Mouse (Mus musculus) hindbrain, embryonic 16.5 days (tissue): ENCODE data around the gene Tirap. TPM values are rescaled to one million over a fixed set of nuclear protein-coding genes. Genes with fewer than 3 reads are reported as not detected.

Experiments
- ATAC-seq: fragments of 200-750 bp; cut with Nextera tagmentation; 2 replicates; pipeline ENCODE4 v1.8.0; 2017; ENCODE audit warnings: moderate TSS enrichment, moderate library complexity
- H3K27ac ChIP-seq: fragments of 300-500 bp; sonication (generic); 2 replicates; pipeline ENCODE4 v1.5.1; 2014; ENCODE audit warnings: low read depth, mild to moderate bottlenecking, control low read depth, low read length, moderate library complexity
- H3K27me3 ChIP-seq: fragments of 300-500 bp; sonication (generic); replicated peaks from 2 replicates; pipeline ENCODE4 v1.6.1; 2014; ENCODE audit warnings: low read length; ENCODE audit not compliant: control insufficient read depth, insufficient read depth
- H3K36me3 ChIP-seq: fragments of 300-500 bp; sonication (generic); 2 replicates; pipeline ENCODE4 v1.6.1; 2014; ENCODE audit warnings: mild to moderate bottlenecking, low read length, moderate library complexity, mixed read lengths; ENCODE audit not compliant: control insufficient read depth, insufficient read depth
- H3K4me1 ChIP-seq: fragments of 300-500 bp; sonication (generic); 2 replicates; pipeline ENCODE4 v1.6.1; 2014; ENCODE audit warnings: low read depth, low read length; ENCODE audit not compliant: control insufficient read depth, insufficient read depth
- H3K4me2 ChIP-seq: fragments of 300-500 bp; sonication (generic); 2 replicates; pipeline ENCODE4 v1.6.1; 2014; ENCODE audit warnings: mild to moderate bottlenecking, low read length, control low read depth, moderate library complexity
- H3K4me3 ChIP-seq: fragments of 300-500 bp; sonication (generic); 2 replicates; pipeline ENCODE4 v1.5.1; 2014; ENCODE audit warnings: mild to moderate bottlenecking, low read length, control low read depth, moderate library complexity
- H3K9ac ChIP-seq: fragments of 300-500 bp; sonication (generic); 2 replicates; pipeline ENCODE4 v1.6.1; 2014; ENCODE audit warnings: low read depth, mild to moderate bottlenecking, control low read depth, low read length, moderate library complexity
- H3K9me3 ChIP-seq: fragments of 300-500 bp; sonication (generic); 2 replicates; pipeline ENCODE4 v1.6.1; 2014; ENCODE audit warnings: mild to moderate bottlenecking, low read length, moderate library complexity; ENCODE audit not compliant: control insufficient read depth
- WGBS: fragments of 180-500 bp; shearing (Covaris S2); extraction: QIAGEN DNeasy Blood & Tissue Kit; methylation state at CpG from one replicate; pipeline ENCODE4 v1.1.7; 2014; 5-methylcytosine and 5-hydroxymethylcytosine counted together
- polyA plus RNA-seq: library from polyadenylated mRNA; unstranded; fragments of >200 nt; fragmentation: Nextera tagmentation; extraction: Ambion mirVana; gene quantifications from 2 replicates; pipeline ENCODE4 v1.2.1, GENCODE M21; 2015

Tirap gene
- 4.5 and 5.8 TPM in 2 replicates for polyA plus RNA-seq

GRCm38 (mm10) chr9:35199772-35200471 is at the start of gene Tirap, which contains the start of gene Srpr:
Gene Tirap, minus strand, starts transcription at chr9:35200291.
Gene Srpr, plus strand, starts transcription at chr9:35200175.
- Histone ChIP-seq H3K27ac (no peak within 1 kb of the TSS), H3K4me1 (peaks cover 9% of the 10 kb centered on the region), H3K27me3 (no peaks in the 10 kb centered on the region), H3K36me3 (no peaks in the 10 kb centered on the region), H3K9ac (peak within 1 kb of the TSS; percentile 76), H3K4me3 (peak within 1 kb of the TSS; percentile 64), H3K9me3 (no peaks in the 10 kb centered on the region), H3K4me2 (peak within 1 kb of the TSS; percentile 83)
- peak; percentile 88 for ATAC-seq
- WGBS = 0% methylated on average over 38 of the region's 44 CpGs

DNA sequence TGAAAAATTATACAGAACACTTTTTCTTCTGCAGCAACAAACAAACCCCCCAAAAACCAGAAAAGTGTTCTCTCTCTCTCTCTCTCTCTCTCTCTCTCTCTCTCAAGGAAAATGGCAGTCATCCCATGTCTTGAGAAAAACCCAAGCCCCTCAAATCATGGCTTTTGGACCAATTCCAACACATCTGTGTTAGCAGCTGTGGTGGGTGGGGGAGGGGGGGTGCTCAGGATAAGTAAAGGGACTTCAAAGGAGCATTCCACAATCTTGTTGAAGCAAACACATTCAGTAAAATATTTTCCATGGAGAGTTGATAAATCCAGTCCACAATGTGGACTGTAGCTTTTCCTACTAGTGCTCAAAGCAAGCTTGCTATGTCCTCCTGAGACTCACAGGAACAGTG is 49.4 kb upstream of the Tirap start:
- no peaks in the 10 kb centered on the region for H3K27me3 ChIP-seq
- ATAC-seq = no peak
- no peak overlapping the region for H3K27ac ChIP-seq
- no peaks in the 10 kb centered on the region for H3K9me3 ChIP-seq
- H3K4me2 ChIP-seq = no peak overlapping the region
- no peaks in the 10 kb centered on the region for H3K4me1 ChIP-seq
- no peak overlapping the region for H3K9ac ChIP-seq
- H3K36me3 ChIP-seq = 0 out of 2 replicates have a peak, but pooled peaks cover 2% of the 10 kb centered on the region
- no peak overlapping the region for H3K4me3 ChIP-seq

GRCm38 (mm10) chr9:35247405-35247804 is 47.3 kb upstream of the Tirap start:
- Histone ChIP-seq H3K4me3 (no peak overlapping the region), H3K27ac (no peak overlapping the region), H3K9ac (no peak overlapping the region), H3K9me3 (no peaks in the 10 kb centered on the region), H3K36me3 (0 out of 2 replicates have a peak, but pooled peaks cover 2% of the 10 kb centered on the region), H3K4me2 (no peak overlapping the region), H3K4me1 (no peaks in the 10 kb centered on the region), H3K27me3 (no peaks in the 10 kb centered on the region)
- WGBS = 91% methylated on average over 2 of the region's 2 CpGs
- no peak for ATAC-seq

DNA sequence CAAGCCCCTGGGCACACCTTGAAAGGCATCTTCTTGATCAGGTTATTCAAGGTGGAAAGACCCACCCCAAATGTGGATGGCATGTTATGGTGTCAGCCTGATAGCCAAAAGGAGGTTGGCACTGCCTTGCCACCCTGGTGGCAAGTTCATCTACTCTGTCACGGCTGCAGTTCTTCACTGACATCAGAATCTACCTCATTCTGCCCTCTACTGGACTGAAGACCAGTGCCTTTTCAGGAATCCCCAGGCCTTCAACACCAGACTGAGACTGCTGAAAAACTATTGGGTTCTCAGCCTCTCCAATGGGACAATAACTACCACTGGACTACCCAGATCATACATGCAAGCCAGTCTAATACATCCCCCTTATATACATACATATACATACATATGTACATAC is 39.6 kb upstream of the Tirap start:
- Histone ChIP-seq H3K9ac (no peak overlapping the region), H3K4me2 (no peak overlapping the region), H3K4me3 (no peak overlapping the region), H3K9me3 (no peaks in the 10 kb centered on the region), H3K27me3 (no peaks in the 10 kb centered on the region), H3K36me3 (no peaks in the 10 kb centered on the region), H3K27ac (no peak overlapping the region), H3K4me1 (no peaks in the 10 kb centered on the region)
- ATAC-seq = no peak
- WGBS = 65% methylated on average over 1 of the region's 1 CpGs

DNA sequence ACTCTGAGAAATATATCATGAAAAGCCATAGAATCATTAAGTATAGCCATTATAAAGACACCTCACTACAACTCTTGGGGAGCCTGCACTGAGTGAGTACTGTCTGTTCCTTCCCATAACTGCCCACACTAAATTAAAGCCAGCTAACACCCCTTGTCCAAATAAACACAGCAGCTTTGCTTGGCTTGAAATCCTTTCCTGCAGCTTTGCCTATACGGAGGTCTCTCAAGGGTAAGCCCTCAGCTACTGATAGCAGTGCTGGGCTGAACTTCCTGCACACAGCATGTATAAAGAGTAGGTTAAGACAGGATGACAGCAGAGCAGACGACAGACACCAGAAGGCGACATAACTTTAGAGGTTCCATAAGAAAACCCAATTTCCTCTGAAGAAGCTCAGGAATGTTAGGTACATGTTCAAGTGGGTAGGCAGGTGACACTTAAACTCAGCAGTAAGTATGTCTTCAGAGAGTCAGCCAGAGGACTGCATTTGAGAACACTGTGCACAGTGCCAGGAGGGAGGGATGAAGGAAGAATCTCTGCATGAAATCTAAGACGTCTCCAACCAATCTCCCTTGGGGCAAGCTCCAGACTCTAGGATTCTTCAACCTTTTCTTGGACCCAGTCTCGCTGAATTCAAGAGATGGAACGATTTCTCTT is 39.0 kb upstream of the Tirap start:
- H3K27ac ChIP-seq = 0 out of 2 replicates have a peak overlapping the region, but pooled peaks have one; percentile 12
- H3K4me2 ChIP-seq = no peak overlapping the region
- H3K36me3 ChIP-seq = no peaks in the 10 kb centered on the region
- no peaks in the 10 kb centered on the region for H3K9me3 ChIP-seq
- H3K27me3 ChIP-seq = no peaks in the 10 kb centered on the region
- H3K9ac ChIP-seq = no peak overlapping the region
- H3K4me3 ChIP-seq = no peak overlapping the region
- ATAC-seq = no peak
- no peaks in the 10 kb centered on the region for H3K4me1 ChIP-seq
- 86% methylated on average over 6 of the region's 6 CpGs for WGBS

GRCm38 (mm10) chr9:35238371-35238770 is 38.3 kb upstream of the Tirap start:
- H3K27me3 ChIP-seq = no peaks in the 10 kb centered on the region
- no peak overlapping the region for H3K9ac ChIP-seq
- H3K27ac ChIP-seq = no peak overlapping the region
- no peak overlapping the region for H3K4me2 ChIP-seq
- H3K9me3 ChIP-seq = no peaks in the 10 kb centered on the region
- 85% methylated on average over 1 of the region's 1 CpGs for WGBS
- no peak for ATAC-seq
- no peak overlapping the region for H3K4me3 ChIP-seq
- H3K36me3 ChIP-seq = peaks cover 2% of the 10 kb centered on the region; the same call in 1 of the 2 replicates
- no peaks in the 10 kb centered on the region for H3K4me1 ChIP-seq

DNA sequence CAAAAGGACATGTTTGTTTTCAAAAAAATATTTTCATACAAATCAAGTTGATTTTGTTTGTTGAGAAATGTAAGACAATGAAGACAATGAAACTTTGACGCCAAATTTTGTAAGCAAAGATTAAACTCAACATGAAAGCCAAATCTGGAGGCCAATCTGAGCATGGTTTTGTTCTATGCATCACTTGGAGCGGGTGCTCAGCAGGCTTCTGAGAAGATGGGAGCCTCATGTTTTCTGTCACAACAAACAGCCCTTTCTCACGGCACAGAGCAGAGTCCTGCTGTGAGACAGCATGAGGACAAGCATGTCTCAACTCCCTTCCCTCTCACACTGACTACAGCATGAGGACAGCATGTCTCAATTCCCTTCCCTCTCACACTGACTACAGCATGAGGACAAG is 35.9 kb upstream of the Tirap start:
- no peak overlapping the region for H3K27ac ChIP-seq
- 44% methylated on average over 3 of the region's 3 CpGs for WGBS
- peaks cover 11% of the 10 kb centered on the region; the same call in 1 of the 2 replicates for H3K36me3 ChIP-seq
- H3K4me2 ChIP-seq = no peak overlapping the region
- H3K27me3 ChIP-seq = no peaks in the 10 kb centered on the region
- ATAC-seq = no peak
- no peak overlapping the region for H3K4me3 ChIP-seq
- no peaks in the 10 kb centered on the region for H3K9me3 ChIP-seq
- H3K4me1 ChIP-seq = no peaks in the 10 kb centered on the region
- no peak overlapping the region for H3K9ac ChIP-seq

DNA sequence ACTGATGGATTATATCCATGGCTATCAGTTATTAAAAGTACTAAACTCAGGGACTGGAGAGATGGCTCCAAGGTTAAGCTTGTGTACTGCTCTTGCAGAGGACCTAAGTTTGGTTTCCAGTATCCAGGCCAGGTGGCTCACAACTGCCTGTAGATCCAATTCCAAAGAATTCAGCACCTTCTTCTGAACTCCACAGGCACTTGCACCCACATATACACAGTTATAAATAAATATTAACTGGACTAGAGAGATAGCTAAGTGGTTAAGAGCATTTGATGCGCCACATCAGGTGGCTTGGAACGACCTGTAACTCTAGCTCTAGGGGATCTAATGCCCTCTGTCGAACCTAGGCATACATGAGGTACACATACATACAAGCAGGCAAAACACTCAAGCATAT is 28.6 kb upstream of the Tirap start:
- H3K4me3 ChIP-seq = no peak overlapping the region
- H3K36me3 ChIP-seq = peaks cover 14% of the 10 kb centered on the region; the same call in 1 of the 2 replicates
- H3K27me3 ChIP-seq = no peaks in the 10 kb centered on the region
- 95% methylated on average over 3 of the region's 3 CpGs for whole genome bisulfite sequencing
- no peak overlapping the region for H3K27ac ChIP-seq
- no peak overlapping the region for H3K9ac ChIP-seq
- no peaks in the 10 kb centered on the region for H3K9me3 ChIP-seq
- H3K4me2 ChIP-seq = no peak overlapping the region
- no peak for ATAC-seq
- no peaks in the 10 kb centered on the region for H3K4me1 ChIP-seq

GRCm38 (mm10) chr9:35223466-35223865 is 23.4 kb upstream of the Tirap start:
- Histone ChIP-seq H3K9me3 (no peaks in the 10 kb centered on the region), H3K9ac (no peak overlapping the region), H3K27me3 (no peaks in the 10 kb centered on the region), H3K4me2 (no peak overlapping the region), H3K4me1 (no peaks in the 10 kb centered on the region), H3K36me3 (peaks cover 20% of the 10 kb centered on the region), H3K4me3 (no peak overlapping the region), H3K27ac (no peak overlapping the region)
- WGBS = 94% methylated on average over 3 of the region's 3 CpGs
- no peak for ATAC-seq
